In genomic region chr2:56109531-56109930, GRCm38 (mm10) we compare ENCODE assay signal across 12 mouse cellular contexts.
DNase-seq lines count a peak whose midpoint lies in the region; ATAC-seq and TF ChIP-seq lines count a peak whose summit lies in the region.
"Had no signal": no experiment of that assay in that cellular context is flagged by ENCODE, and none has a peak within 500 bp of the region (broad histone marks: within the 10 kb centered on the region; RNA-seq: fewer than 3 reads in every experiment).

No protein-coding gene starts in this region.

- no peak overlapping the region for H3K27ac ChIP-seq in forebrain, embryonic 12.5 days
- no peak overlapping the region for H3K27ac ChIP-seq in forebrain, embryonic 10.5 days
- no peak overlapping the region for H3K27ac ChIP-seq in liver, adult 2 months (replicated peaks; ENCODE audit: insufficient read depth, low read depth, low read length)
- H3K27ac ChIP-seq: heart, embryonic 15.5 days; limb, embryonic 15.5 days had no signal

- no peaks in the 10 kb centered on the region for H3K4me1 ChIP-seq in forebrain, embryonic 12.5 days
- no peaks in the 10 kb centered on the region for H3K4me1 ChIP-seq in forebrain, embryonic 10.5 days
- no peaks in the 10 kb centered on the region for H3K4me1 ChIP-seq in liver, adult 2 months (ENCODE audit: control insufficient read depth, insufficient read depth, low read length)
- H3K4me1 ChIP-seq: heart, embryonic 15.5 days had no signal

- no peaks in the 10 kb centered on the region for H3K9me3 ChIP-seq in forebrain, embryonic 12.5 days
- no peaks in the 10 kb centered on the region for H3K9me3 ChIP-seq in forebrain, embryonic 10.5 days
- H3K9me3 ChIP-seq: heart, embryonic 15.5 days; limb, embryonic 15.5 days had no signal

- H3K4me2 ChIP-seq in forebrain, embryonic 12.5 days: no peak overlapping the region
- H3K4me2 ChIP-seq: heart, embryonic 15.5 days; limb, embryonic 15.5 days had no signal

- H3K79me2 ChIP-seq in liver, adult 2 months (ENCODE audit: control insufficient read depth, insufficient read depth, low read length): no peaks in the 10 kb centered on the region

- no peak overlapping the region for H3K9ac ChIP-seq in forebrain, embryonic 12.5 days
- no peak overlapping the region for H3K9ac ChIP-seq in liver, adult 2 months (ENCODE audit: low read depth, low read length)
- H3K9ac ChIP-seq: heart, embryonic 15.5 days; limb, embryonic 15.5 days had no signal

- WGBS in forebrain, embryonic 12.5 days: 55% methylated on average over 3 of the region's 3 CpGs
- 70% methylated on average over 3 of the region's 3 CpGs for WGBS in forebrain, embryonic 10.5 days
- 39% methylated on average over 3 of the region's 3 CpGs for WGBS in liver, adult 2 months

- no peak for TF ChIP-seq POLR2A in liver, adult 2 months (IDR thresholded peaks at IDR 0.05; ENCODE audit: extremely low read depth, insufficient read depth, low read length)

- DNase-seq in forebrain, embryonic 10.5 days (ENCODE audit: extremely low spot score, low spot score): no peak
- peak; percentile 6 for DNase-seq in liver, adult 2 months (ENCODE audit: extremely low read depth, low read depth, low spot score)
- DNase-seq in liver (no peak), adipocyte (ENCODE audit: low spot score) (peak; percentile 46)
- DNase-seq in heart, postnatal 14 days: no peak
- DNase-seq in lung, adult 18-20 months: no peak
- DNase-seq: kidney, postnatal 14 days; thymus, postnatal 14 days had no signal

- intact Hi-C loops in heart, postnatal 14 days (cut with DNase I): no loop called here

- no peaks in the 10 kb centered on the region for H3K36me3 ChIP-seq in forebrain, embryonic 12.5 days (replicated peaks)
- H3K36me3 ChIP-seq in forebrain, embryonic 10.5 days (replicated peaks): no peaks in the 10 kb centered on the region
- no peaks in the 10 kb centered on the region for H3K36me3 ChIP-seq in liver, adult 2 months (ENCODE audit: control insufficient read depth, insufficient read depth, low read length)
- H3K36me3 ChIP-seq: heart, embryonic 15.5 days; limb, embryonic 15.5 days had no signal

- no peak for TF ChIP-seq CTCF in liver, adult 2 months (IDR thresholded peaks at IDR 0.05; ENCODE audit: low read depth, low read length)

- no peak overlapping the region for H3K4me3 ChIP-seq in forebrain, embryonic 12.5 days (replicated peaks)
- H3K4me3 ChIP-seq in forebrain, embryonic 10.5 days: no peak overlapping the region
- no peak overlapping the region for H3K4me3 ChIP-seq in liver, adult 2 months (ENCODE audit: insufficient read depth, low read depth, low read length)
- H3K4me3 ChIP-seq: heart, embryonic 15.5 days; limb, embryonic 15.5 days had no signal

- ATAC-seq in forebrain, embryonic 12.5 days (ENCODE audit: low FRiP score): 0 out of 2 replicates have a peak, but pooled peaks have one; percentile 53
- peak; percentile 76 for ATAC-seq in megakaryocyte progenitor cell, adult 5-6 weeks (replicated peaks; ENCODE audit: poor library complexity)

- H3K27me3 ChIP-seq in forebrain, embryonic 12.5 days: no peaks in the 10 kb centered on the region
- H3K27me3 ChIP-seq in forebrain, embryonic 10.5 days (ENCODE audit: poor library complexity, severe bottlenecking): no peaks in the 10 kb centered on the region
- H3K27me3 ChIP-seq in liver, adult 2 months (ENCODE audit: control insufficient read depth, insufficient read depth, low read length): no peaks in the 10 kb centered on the region
- H3K27me3 ChIP-seq: heart, embryonic 15.5 days; limb, embryonic 15.5 days had no signal

Comparison
In these comparisons a context has a peak if more than half of its experiments do, and no peak if none do; other contexts are left out.
1. DNase-seq: peak in liver, adult 2 months (single experiment) and adipocyte (single experiment); none in forebrain, embryonic 10.5 days (single experiment), liver (single experiment), heart, postnatal 14 days (0 of 2) and lung, adult 18-20 months (0 of 2).